Mouse (Mus musculus): ENCODE data around the gene Dcaf17.

Gene Dcaf17

GRCm38 (mm10) chr2:71055300-71056114 is at the start of gene Dcaf17, which contains the start of gene Mettl8:
Gene Dcaf17 (plus strand): TSS chr2:71055328.
Gene Mettl8 (minus strand): TSS chr2:71055583.
- peak; percentile 94 to 95 for DNase-seq

DNA sequence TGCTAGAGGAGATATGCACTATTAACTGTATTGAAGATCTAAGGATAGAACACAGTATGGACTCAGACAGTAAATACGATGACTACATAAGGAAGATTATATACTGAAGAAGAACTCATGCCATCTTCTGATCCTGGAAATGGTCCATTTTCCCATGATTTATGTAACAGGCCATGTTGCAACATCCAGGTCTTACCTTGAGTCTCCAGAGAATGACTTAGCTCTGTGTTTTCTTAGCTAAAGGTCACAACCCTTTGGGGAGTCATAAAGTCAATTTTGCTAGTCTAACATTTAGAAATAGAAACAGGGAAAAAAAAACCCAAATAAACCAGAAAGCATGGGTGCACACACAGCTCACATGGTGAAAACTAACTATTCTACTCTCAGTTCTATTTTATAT is 43.3 kb upstream of the Dcaf17 start:
- DNase-seq = no peak

DNA sequence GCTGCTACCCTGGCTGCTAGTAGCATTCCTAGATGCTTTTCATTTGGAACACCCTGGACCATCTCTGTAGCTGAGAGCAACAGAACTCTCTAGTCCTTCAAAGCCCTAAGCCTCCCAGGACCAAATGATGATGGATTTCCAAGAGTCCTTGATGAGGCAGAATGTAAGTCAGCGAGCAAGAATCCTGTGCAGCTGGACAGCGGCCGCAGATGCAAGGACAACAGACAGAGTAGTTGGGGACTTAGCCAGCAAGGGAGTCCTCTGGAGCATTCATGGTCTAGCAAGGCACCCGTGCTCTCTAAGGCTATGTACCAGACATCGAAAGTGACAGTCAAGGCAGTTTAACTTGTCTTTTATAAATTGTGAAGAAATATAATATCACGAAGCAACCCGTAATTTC is 41.6 kb upstream of the Dcaf17 start:
- DNase-seq = no peak

GRCm38 (mm10) chr2:71019277-71019676 is 35.9 kb upstream of the Dcaf17 start:
- DNase-seq = no peak

DNA sequence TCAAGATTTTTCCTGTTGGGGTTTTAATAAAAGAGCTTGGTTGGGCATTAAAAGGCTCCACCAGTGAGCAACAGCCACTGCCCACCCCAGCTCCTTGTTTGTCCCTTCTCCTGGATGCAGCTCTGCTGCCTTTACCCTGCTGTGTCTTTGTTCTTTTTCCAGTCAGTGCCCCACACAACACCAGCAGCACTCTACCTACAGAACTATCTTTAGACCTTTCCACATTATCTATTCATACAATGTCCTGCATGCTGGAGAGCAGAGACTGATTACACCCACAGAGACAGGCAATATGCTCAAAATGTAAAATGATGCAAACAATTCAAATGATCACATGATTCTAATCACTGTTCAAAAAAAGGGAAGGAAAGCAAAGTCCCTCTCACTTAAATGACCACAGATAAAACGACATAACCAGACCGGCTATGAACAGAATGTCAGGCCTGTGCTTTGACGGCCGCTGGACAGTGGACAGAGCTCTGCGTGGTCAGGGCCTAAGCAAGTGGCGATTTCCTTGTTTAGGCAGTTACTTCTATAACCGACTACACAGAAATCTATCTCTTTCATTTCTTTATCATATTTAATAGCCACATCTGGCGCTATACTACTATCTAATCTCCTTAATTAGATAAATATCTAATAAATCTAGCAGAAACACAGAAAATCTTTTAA is 35.3 kb upstream of the Dcaf17 start:
- DNase-seq = no peak

DNA sequence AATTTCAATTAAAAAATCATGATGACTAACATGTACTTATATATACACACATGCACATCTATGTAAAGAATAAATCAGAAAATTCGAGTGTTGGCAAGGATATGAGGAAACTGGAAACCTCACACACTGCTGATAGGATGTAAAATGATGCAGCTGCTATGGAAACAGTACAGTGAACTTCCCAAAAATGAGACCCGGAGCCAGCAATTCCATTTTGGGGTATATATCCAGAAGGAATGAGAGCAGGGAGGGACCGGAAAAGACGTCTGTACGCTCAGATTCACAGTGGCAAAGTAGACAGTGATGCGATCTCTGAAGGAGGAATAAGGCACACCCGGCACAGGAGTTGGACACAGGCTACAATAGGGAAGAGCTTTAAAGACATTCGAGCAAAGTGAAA is 34.5 kb upstream of the Dcaf17 start:
- DNase-seq = no peak

DNA sequence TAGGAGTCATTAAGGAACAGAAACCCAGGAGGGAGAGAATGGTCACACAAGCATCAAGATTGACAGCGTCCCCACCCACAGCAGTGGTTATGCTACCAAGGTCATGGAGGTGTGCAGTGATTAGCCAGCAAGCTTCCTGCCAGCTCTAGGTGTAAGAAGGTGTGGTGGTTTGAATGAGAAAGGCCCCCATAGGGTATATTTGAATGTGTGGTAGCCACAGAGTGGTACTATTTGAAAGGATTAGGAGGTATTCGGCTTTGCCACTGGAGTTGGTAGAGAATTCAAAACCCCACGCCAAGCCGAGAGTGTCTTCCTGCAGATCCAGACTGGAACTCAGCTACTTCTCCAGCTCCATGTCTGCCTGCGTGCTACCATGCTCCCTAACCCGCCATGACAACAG is 32.1 kb upstream of the Dcaf17 start:
- DNase-seq = peak in 1 of 2 experiments; percentile 36

GRCm38 (mm10) chr2:71023986-71024385 is 31.1 kb upstream of the Dcaf17 start:
- DNase-seq = no peak

DNA sequence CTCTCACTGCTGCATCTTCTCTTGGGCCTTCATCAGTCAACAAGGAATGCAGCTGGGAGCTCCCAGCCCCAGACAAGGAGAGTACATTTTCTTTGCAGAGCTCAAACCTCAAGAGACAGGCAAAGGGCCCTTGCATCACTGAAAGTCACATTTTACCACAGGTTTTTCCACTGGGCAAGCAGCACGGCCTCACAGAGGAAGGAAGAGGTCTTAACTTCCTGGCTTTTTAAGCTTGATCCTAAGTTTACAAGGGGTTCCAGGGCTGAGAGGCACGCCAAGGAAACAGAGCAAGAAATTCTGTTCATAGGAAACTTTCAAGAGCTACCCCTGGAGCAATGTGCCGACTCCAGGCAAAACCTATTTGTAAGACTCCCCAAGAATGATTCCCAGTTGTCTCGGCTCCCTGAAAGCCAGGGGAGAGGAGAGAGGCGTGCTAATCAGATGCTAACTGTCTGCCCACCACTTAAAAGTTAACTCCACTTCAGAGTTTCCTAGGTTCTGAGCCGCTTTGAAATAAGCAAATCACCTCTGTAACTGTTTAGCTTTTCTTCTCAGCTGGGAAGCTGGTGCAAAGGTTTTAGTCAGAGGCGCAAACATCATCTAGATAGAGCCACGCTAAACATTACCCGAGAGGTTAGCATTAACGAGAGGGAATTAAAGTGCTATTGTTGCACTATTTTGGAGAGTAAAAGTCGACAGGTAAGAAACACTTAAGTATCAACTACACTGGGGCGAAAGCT is 29.4 kb upstream of the Dcaf17 start:
- no peak for DNase-seq

GRCm38 (mm10) chr2:71026787-71027186 is 28.3 kb upstream of the Dcaf17 start:
- DNase-seq = no peak

DNA sequence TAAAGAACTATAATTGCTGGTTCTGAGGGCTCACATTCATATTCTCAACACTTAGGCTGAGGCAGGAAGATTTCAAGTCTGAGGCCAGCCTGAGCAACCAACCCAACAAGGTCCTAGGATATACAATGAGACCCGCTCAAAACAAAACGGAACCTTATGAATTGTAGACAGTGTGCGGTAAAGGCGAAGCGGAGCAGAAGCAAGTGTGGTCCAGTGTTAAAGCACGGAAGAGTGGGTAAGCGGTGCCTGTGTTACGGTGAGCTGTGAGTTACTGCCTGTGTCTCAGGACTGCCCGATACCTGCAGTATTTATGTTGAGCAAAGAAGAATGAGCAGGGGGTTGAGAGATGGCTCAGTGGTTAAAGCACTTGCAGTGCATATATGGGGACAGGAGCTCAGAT is 27.5 kb upstream of the Dcaf17 start:
- no peak for DNase-seq

DNA sequence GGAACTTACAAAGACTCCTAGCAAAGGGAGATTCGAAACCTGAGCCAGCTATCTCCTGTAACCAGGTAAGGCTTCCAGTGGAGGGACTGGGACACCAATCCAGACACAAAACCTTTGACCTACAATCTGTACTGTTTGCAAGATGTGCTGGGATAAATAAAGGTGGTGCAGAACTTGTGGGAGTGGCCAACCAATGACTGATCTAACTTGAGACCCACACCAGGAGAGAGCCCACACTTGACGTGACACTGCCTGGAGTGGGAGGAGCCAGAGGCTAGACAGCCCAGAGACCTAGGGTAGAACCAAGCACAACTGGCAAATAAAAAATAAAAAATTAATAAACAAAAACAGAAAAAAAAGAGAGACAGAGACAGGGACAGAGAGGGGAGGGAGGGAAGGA is 24.5 kb upstream of the Dcaf17 start:
- no peak for DNase-seq

DNA sequence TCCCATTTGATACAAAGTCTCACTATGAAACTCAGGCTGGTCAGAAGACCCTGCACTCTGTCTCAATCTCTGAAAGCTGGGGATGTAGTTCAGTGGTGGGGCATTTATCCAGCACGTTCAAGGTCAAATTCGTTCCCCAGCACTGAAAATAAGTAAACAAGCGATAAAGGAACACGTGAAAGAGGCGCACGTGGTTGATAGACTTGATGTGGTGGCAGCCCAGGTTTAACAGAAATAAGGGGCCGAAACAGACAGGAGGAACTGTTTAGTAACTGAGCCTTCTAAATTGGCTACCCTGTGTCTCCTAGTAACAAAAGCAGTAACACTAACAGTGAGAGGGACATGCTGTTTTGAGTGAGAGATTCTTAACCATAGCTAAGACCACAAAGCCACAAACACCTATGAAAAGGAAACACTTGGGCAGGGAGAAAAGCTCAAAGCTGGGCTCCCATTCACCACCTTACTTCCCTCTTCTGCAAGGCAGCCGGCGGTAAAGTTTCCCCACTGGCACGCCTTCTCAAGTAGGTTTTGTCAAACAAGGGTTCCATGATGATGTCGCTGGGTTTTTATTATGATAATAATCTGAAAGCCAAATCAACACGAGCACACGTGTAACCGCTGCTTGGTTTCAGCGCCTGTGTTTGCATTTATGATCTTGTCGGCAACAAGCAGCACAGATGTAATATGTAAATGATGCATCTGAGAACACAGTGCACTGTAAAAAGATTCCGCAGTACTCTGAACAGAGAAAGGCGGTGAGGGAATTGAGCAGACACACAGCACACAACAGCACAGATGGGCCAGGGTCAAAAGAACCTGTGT is 22.9 kb upstream of the Dcaf17 start:
- DNase-seq = peak; percentile 75 to 77

DNA sequence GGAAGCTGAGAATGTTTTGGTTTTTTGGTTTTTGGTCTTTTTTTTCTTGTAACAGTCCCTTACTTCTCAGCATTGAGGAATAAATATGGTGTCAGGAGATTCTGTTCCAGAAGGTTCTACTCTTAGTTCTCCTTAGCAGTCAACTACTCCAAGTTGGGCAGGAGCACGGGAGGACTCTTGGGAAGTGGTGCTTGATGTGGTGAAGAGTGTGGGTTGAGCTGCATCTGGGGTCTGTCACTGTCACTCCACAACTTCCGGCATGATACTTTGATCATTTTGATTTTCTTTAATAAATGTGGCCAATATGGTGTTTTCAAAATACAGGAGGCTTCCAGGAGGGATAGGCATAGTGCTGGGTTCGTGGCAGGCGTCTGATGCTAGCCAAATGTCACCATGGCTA is 22.1 kb upstream of the Dcaf17 start:
- no peak for DNase-seq

- no peak for DNase-seq
Observed at GRCm38 (mm10) chr2:71033987-71034386, 21.1 kb upstream of the Dcaf17 start.

GRCm38 (mm10) chr2:71037447-71037846 is 17.7 kb upstream of the Dcaf17 start:
- DNase-seq = no peak

DNA sequence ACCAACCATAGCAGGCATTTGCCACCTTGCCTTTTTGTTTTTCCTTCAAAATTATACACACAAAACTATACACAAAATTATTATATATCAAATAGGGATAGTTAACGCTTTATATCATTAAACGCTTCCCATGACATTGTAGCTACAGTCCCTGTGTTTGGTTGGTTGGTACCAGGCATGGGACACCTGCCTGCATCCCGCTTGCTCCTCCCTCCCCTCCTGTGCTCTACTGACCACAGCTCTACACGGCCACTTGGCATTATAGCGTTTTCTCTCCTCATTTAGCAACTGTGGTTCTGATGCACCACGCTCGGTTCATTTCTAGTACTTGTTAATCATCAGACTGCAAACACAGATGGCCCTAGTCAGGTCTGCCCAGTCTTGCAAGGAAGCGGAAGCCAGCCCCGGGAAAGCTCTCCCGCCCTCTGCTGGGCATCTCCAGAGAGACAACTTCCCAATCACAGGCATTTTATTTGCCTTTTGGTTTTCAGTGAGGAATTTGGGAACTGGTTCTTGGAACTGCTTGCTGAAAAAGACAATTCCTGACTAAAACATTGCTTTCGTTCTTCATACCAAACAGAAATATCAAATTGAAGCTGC is 15.5 kb upstream of the Dcaf17 start:
- DNase-seq = peak; percentile 61

DNA sequence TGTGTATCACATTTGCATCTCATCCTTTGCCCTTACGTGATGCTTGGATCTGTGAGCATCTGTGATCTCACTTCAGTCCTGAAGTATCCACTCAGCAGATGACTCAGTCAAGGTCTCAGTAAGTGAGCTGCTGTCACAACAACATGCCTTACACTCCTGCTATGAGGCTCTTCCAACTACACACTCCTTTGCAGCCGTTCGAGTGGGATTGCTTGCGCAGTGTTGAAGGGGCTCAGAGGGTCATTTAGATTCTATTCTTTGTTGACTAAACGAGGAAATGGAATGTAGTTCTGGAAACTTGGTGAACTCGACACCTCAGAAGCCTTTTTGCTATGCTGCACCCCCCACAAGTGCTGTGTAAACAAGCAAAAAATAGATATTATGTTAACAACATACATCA is 9.0 kb upstream of the Dcaf17 start:
- no peak for DNase-seq

DNA sequence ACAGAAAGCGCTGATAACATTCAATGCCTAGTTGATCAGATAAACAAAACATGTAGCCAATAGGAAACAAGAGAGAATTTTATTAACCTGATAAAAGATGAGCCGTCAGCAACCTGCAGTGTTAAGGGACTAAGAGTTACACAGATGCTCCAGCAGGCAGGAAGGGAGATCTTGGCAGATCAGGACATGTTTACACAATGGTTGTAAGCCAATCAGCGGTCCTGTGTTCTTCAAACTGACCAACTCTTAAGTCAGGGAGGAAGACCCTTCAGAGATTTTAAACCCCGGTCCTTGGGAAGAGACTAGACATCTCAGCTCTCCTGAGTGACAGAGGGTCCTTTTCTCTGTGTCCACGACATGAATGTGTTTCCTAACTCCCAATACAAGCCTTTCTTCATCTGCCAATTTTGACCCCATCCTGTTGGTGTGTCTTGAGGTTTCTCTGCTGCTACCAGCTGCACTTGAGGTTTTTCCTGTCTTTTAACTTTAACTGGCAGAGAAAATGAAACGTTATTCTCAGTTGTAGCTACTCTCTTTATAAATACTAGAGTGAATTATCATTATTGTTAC is 8.3 kb upstream of the Dcaf17 start:
- no peak for DNase-seq

GRCm38 (mm10) chr2:71048896-71049295 is 6.2 kb upstream of the Dcaf17 start:
- DNase-seq = no peak

GRCm38 (mm10) chr2:71050511-71050910 is 4.6 kb upstream of the Dcaf17 start:
- no peak for DNase-seq

DNA sequence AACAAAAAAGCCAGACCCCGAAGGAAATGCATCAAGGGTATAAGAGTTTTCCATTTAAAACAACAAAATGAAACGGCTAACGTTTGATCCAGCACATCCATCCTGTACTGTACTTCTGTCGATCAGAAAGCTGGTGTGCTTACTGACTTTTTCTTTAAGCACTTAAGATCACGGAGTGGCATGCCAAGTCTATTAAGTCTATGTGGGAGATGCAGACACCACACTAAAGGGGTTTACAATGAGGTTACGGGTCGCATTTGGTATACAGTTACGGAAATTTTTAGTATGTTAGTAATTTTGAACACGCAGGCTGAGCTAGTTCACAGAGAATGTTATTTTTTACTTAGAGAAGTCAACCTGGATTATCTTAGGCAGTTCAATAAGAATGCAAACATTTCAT is 412 bp upstream of the Dcaf17 start:
- no peak for DNase-seq

All from B cell, adult 2 months (primary cell).